Comparison of ENCODE assay signal across 31 mouse cellular contexts in the genomic region with DNA sequence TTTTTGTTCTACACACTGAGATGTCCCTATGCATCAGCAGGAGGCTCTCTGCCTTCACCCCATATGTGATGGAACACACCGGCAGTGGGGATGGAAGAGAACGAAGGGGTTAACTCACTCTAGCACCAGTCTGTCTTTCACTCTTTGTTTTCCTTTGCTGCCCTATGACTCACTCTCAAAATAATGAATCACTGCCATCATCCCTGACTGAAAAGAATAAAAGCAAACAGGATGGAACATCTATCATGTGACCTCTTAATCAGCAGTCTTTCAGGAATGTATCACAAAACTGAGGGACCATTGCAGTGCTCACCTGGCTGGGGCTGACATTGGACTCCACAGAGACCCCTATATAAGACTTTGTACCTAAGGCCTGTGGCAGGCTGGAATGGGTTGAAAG. TPM values are rescaled to one million over a fixed set of nuclear protein-coding genes. Genes with fewer than 3 reads are reported as not detected.
DNase-seq lines count a peak whose midpoint lies in the region; ATAC-seq and TF ChIP-seq lines count a peak whose summit lies in the region.
"Had no signal": no experiment of that assay in that cellular context is flagged by ENCODE, and none has a peak within 500 bp of the region (broad histone marks: within the 10 kb centered on the region; RNA-seq: fewer than 3 reads in every experiment).

No protein-coding gene starts in this region.

- no peaks in the 10 kb centered on the region for H3K9me3 ChIP-seq in liver, postnatal 0 days (ENCODE audit: low read length)
- H3K9me3 ChIP-seq in stomach, postnatal 0 days (ENCODE audit: control insufficient read depth, low read length), result no peaks in the 10 kb centered on the region
- H3K9me3 ChIP-seq in midbrain, embryonic 15.5 days, result no peaks in the 10 kb centered on the region
- H3K9me3 ChIP-seq: embryonic facial prominence, embryonic 10.5 days; embryonic facial prominence, embryonic 15.5 days; forebrain, embryonic 13.5 days; heart, embryonic 12.5 days; liver, embryonic 13.5 days; neural tube, embryonic 12.5 days had no signal

- 62% methylated on average over 2 of the region's 2 CpGs for WGBS in liver, adult 2 months
- WGBS in liver, postnatal 0 days (ENCODE audit: insufficient replicate concordance), result 71% methylated on average over 2 of the region's 2 CpGs
- WGBS in stomach, postnatal 0 days, result 35% methylated on average over 2 of the region's 2 CpGs
- WGBS in midbrain, embryonic 15.5 days, result 54% methylated on average over 2 of the region's 2 CpGs

- DNase-seq in adrenal gland, adult (ENCODE audit: inconsistent age in 2 of 2, low spot score in 1 of 2), result peak; percentile 32 to 85
- DNase-seq in adrenal gland, postnatal 10 days, result no peak
- DNase-seq in liver, adult 2 months (ENCODE audit: extremely low read depth, low read depth, low spot score), result peak; percentile 17
- no peak for DNase-seq in liver, postnatal 0 days
- peak; percentile 68 for DNase-seq in NIH3T3 (ENCODE audit: low read depth)
- no peak for DNase-seq in stomach, postnatal 0 days (ENCODE audit: low spot score)
- no peak for DNase-seq in kidney, adult 9 months
- DNase-seq: adrenal gland, postnatal 25 days; cerebellum, adult 11-12 months; cerebellum, adult 9-11 months; gastrocnemius, postnatal 10 days; kidney, adult 8-10 months; kidney, postnatal 10 days; layer of hippocampus, postnatal 36 days; left cerebral cortex, postnatal 4 days; liver, embryonic 13.5 days; lung, adult 2 months; lung, postnatal 10 days; midbrain, embryonic 14.5 days; right cerebral cortex, adult 18-20 months; spleen, adult 18-20 months; thymus, adult 2 months; thymus, postnatal 36 days had no signal

- TF ChIP-seq CTCF in liver, adult 2 months (IDR thresholded peaks at IDR 0.05; ENCODE audit: low read depth, low read length), result no peak
- TF ChIP-seq CTCF in liver, postnatal 0 days (IDR thresholded peaks at IDR 0.05; ENCODE audit: low read depth), result no peak
- TF ChIP-seq CTCF in stomach, postnatal 0 days (IDR thresholded peaks at IDR 0.05; ENCODE audit: low read depth), result no peak

- TF ChIP-seq EP300 in liver, postnatal 0 days (IDR thresholded peaks at IDR 0.05; ENCODE audit: low read depth), result no peak
- no peak for TF ChIP-seq EP300 in stomach, postnatal 0 days (optimal IDR thresholded peaks at IDR 0.05)

- no peaks in the 10 kb centered on the region for H3K4me1 ChIP-seq in liver, adult 2 months (ENCODE audit: control insufficient read depth, insufficient read depth, low read length)
- H3K4me1 ChIP-seq in liver, postnatal 0 days (ENCODE audit: insufficient read depth), result no peaks in the 10 kb centered on the region
- H3K4me1 ChIP-seq in stomach, postnatal 0 days (replicated peaks; ENCODE audit: control insufficient read depth, insufficient read depth), result no peaks in the 10 kb centered on the region
- no peaks in the 10 kb centered on the region for H3K4me1 ChIP-seq in midbrain, embryonic 15.5 days
- H3K4me1 ChIP-seq: embryonic facial prominence, embryonic 10.5 days; embryonic facial prominence, embryonic 15.5 days; forebrain, embryonic 13.5 days; heart, embryonic 12.5 days; liver, embryonic 13.5 days; neural tube, embryonic 12.5 days had no signal

- no peak overlapping the region for H3K27ac ChIP-seq in liver, adult 2 months (replicated peaks; ENCODE audit: insufficient read depth, low read depth, low read length)
- no peak overlapping the region for H3K27ac ChIP-seq in liver, postnatal 0 days (ENCODE audit: low read depth)
- H3K27ac ChIP-seq in stomach, postnatal 0 days (replicated peaks), result no peak overlapping the region
- no peak overlapping the region for H3K27ac ChIP-seq in midbrain, embryonic 15.5 days
- H3K27ac ChIP-seq: embryonic facial prominence, embryonic 10.5 days; embryonic facial prominence, embryonic 15.5 days; forebrain, embryonic 13.5 days; hindbrain, embryonic 14.5 days; liver, embryonic 13.5 days; macrophage; neural tube, embryonic 12.5 days had no signal

- H3K9ac ChIP-seq in liver, adult 2 months (ENCODE audit: low read depth, low read length), result no peak overlapping the region
- no peak overlapping the region for H3K9ac ChIP-seq in liver, postnatal 0 days (replicated peaks)
- H3K9ac ChIP-seq in stomach, postnatal 0 days (ENCODE audit: low read length), result no peak overlapping the region
- H3K9ac ChIP-seq in midbrain, embryonic 15.5 days, result no peak overlapping the region
- H3K9ac ChIP-seq: embryonic facial prominence, embryonic 15.5 days; forebrain, embryonic 13.5 days; heart, embryonic 12.5 days; hindbrain, embryonic 14.5 days; liver, embryonic 13.5 days; neural tube, embryonic 12.5 days had no signal

- no peak for ATAC-seq in liver, postnatal 0 days
- peak; percentile 61 for ATAC-seq in stomach, postnatal 0 days (ENCODE audit: low FRiP score, low TSS enrichment)
- ATAC-seq in midbrain, embryonic 15.5 days (replicated peaks), result no peak
- ATAC-seq: forebrain, embryonic 13.5 days had no signal

- H3K4me2 ChIP-seq in liver, postnatal 0 days (ENCODE audit: low read depth, low read length), result no peak overlapping the region
- no peak overlapping the region for H3K4me2 ChIP-seq in stomach, postnatal 0 days (replicated peaks; ENCODE audit: low read depth)
- no peak overlapping the region for H3K4me2 ChIP-seq in midbrain, embryonic 15.5 days
- H3K4me2 ChIP-seq: embryonic facial prominence, embryonic 15.5 days; forebrain, embryonic 13.5 days; heart, embryonic 12.5 days; hindbrain, embryonic 14.5 days; liver, embryonic 13.5 days; neural tube, embryonic 12.5 days had no signal

- H3K27me3 ChIP-seq in liver, adult 2 months (ENCODE audit: control insufficient read depth, insufficient read depth, low read length), result no peaks in the 10 kb centered on the region
- peaks cover 7% of the 10 kb centered on the region; the same call in 1 of the 2 replicates for H3K27me3 ChIP-seq in liver, postnatal 0 days (ENCODE audit: insufficient read depth, low read length)
- no peaks in the 10 kb centered on the region for H3K27me3 ChIP-seq in stomach, postnatal 0 days (ENCODE audit: control insufficient read depth, insufficient read depth, low read length)
- H3K27me3 ChIP-seq in midbrain, embryonic 15.5 days (replicated peaks), result peaks cover 6% of the 10 kb centered on the region; the same call in 1 of the 2 replicates
- H3K27me3 ChIP-seq: neural tube, embryonic 12.5 days had no signal

- no peaks in the 10 kb centered on the region for H3K36me3 ChIP-seq in liver, adult 2 months (ENCODE audit: control insufficient read depth, insufficient read depth, low read length)
- no peaks in the 10 kb centered on the region for H3K36me3 ChIP-seq in liver, postnatal 0 days (replicated peaks; ENCODE audit: insufficient read depth, low read length)
- H3K36me3 ChIP-seq in stomach, postnatal 0 days (ENCODE audit: control insufficient read depth, insufficient read depth, low read length), result no peaks in the 10 kb centered on the region
- H3K36me3 ChIP-seq in midbrain, embryonic 15.5 days (replicated peaks), result no peaks in the 10 kb centered on the region
- H3K36me3 ChIP-seq: embryonic facial prominence, embryonic 10.5 days; embryonic facial prominence, embryonic 15.5 days; heart, embryonic 12.5 days; liver, embryonic 13.5 days; neural tube, embryonic 12.5 days had no signal

- no peak overlapping the region for H3K4me3 ChIP-seq in liver, adult 2 months (ENCODE audit: insufficient read depth, low read depth, low read length)
- no peak overlapping the region for H3K4me3 ChIP-seq in liver, postnatal 0 days (ENCODE audit: low read depth, low read length)
- H3K4me3 ChIP-seq in stomach, postnatal 0 days (ENCODE audit: low read depth, low read length), result no peak overlapping the region
- no peak overlapping the region for H3K4me3 ChIP-seq in midbrain, embryonic 15.5 days
- H3K4me3 ChIP-seq: embryonic facial prominence, embryonic 10.5 days; embryonic facial prominence, embryonic 15.5 days; forebrain, embryonic 13.5 days; heart, embryonic 12.5 days; liver, embryonic 13.5 days; neural tube, embryonic 12.5 days had no signal

- no peak for TF ChIP-seq POLR2A in liver, adult 2 months (IDR thresholded peaks at IDR 0.05; ENCODE audit: extremely low read depth, insufficient read depth, low read length)

- H3K79me2 ChIP-seq in liver, adult 2 months (ENCODE audit: control insufficient read depth, insufficient read depth, low read length), result no peaks in the 10 kb centered on the region

RNA-seq across cellular contexts. Expression of gene Bloc1s6, which starts 6.8 kb away (rescaled TPM):
- total RNA-seq in adrenal gland, postnatal 10 days (2021), result 10 to 100 TPM; 21.8 to 27.6 TPM
- total RNA-seq in liver, adult 2 months (2014; rRNA removed), result 7.7 and 8.5 TPM in 2 replicates
- 11.1 and 17.2 TPM in 2 replicates for polyA plus RNA-seq in liver, adult 2 months (2012; rRNA removed)
- polyA plus RNA-seq in liver, postnatal 0 days (2015; fragmentation: Nextera tagmentation; extraction: Ambion mirVana), result 12.6 and 13.4 TPM in 2 replicates
- 30.4 and 32.7 TPM in 2 replicates for polyA plus RNA-seq in stomach, postnatal 0 days (2015; fragmentation: Nextera tagmentation; extraction: Ambion mirVana)
- 105 and 113 TPM in 2 replicates for polyA plus RNA-seq in midbrain, embryonic 15.5 days (2015; fragmentation: Nextera tagmentation; extraction: Ambion mirVana)

RNA-seq across cellular contexts. Expression of gene Slc30a4, which starts 29.0 kb away (rescaled TPM):
- 10 to 100 TPM; 22.9 to 23.9 TPM for total RNA-seq in adrenal gland, postnatal 10 days (2021)
- 8.5 and 8.8 TPM in 2 replicates for total RNA-seq in liver, adult 2 months (2014; rRNA removed)
- 2.3 and 2.4 TPM in 2 replicates for polyA plus RNA-seq in liver, adult 2 months (2012; rRNA removed)
- polyA plus RNA-seq in liver, postnatal 0 days (2015; fragmentation: Nextera tagmentation; extraction: Ambion mirVana), result 1.6 and 1.7 TPM in 2 replicates
- polyA plus RNA-seq in stomach, postnatal 0 days (2015; fragmentation: Nextera tagmentation; extraction: Ambion mirVana), result 9.5 TPM in 2 replicates
- 6.1 and 6.3 TPM in 2 replicates for polyA plus RNA-seq in midbrain, embryonic 15.5 days (2015; fragmentation: Nextera tagmentation; extraction: Ambion mirVana)

RNA-seq across cellular contexts. Expression of gene Sqor, which starts 33.6 kb away (rescaled TPM):
- total RNA-seq in adrenal gland, postnatal 10 days (2021), result 10 to 100 TPM; 45.4 to 59.1 TPM
- 332 and 378 TPM in 2 replicates for total RNA-seq in liver, adult 2 months (2014; rRNA removed)
- polyA plus RNA-seq in liver, adult 2 months (2012; rRNA removed), result 162 and 165 TPM in 2 replicates
- 14.6 and 15.4 TPM in 2 replicates for polyA plus RNA-seq in liver, postnatal 0 days (2015; fragmentation: Nextera tagmentation; extraction: Ambion mirVana)
- 79.2 and 90.4 TPM in 2 replicates for polyA plus RNA-seq in stomach, postnatal 0 days (2015; fragmentation: Nextera tagmentation; extraction: Ambion mirVana)
- polyA plus RNA-seq in midbrain, embryonic 15.5 days (2015; fragmentation: Nextera tagmentation; extraction: Ambion mirVana), result 2.2 and 2.5 TPM in 2 replicates

Comparison
In these comparisons a context has a peak if more than half of its experiments do, and no peak if none do; other contexts are left out.
1. DNase-seq: peak in adrenal gland, adult (2 of 2), liver, adult 2 months (single experiment) and NIH3T3 (single experiment); none in adrenal gland, postnatal 10 days (single experiment), liver, postnatal 0 days (single experiment), stomach, postnatal 0 days (single experiment) and kidney, adult 9 months (single experiment).